Mouse (Mus musculus): Measurements from ENCODE around the gene Rilp. TPM values are rescaled to one million over a fixed set of nuclear protein-coding genes. Genes with fewer than 3 reads are reported as not detected.

The Rilp gene
- polyA plus RNA-seq, 1 experiment from 2014 or later: 2.7 TPM

- ATAC-seq (ENCODE audit: low FRiP score, low TSS enrichment): no peak
- Histone ChIP-seq H3K9me3 (ENCODE audit: control insufficient read depth, low read length) (no peaks in the 10 kb centered on the region), H3K4me2 (replicated peaks; ENCODE audit: low read depth) (0 out of 2 replicates have a peak overlapping the region, but pooled peaks have one; percentile 1), H3K4me3 (ENCODE audit: low read depth, low read length) (no peak overlapping the region), H3K27me3 (ENCODE audit: control insufficient read depth, insufficient read depth, low read length) (no peaks in the 10 kb centered on the region), H3K27ac (replicated peaks) (peak overlapping the region; percentile 35; the same call in 1 of the 2 replicates), H3K36me3 (ENCODE audit: control insufficient read depth, insufficient read depth, low read length) (no peaks in the 10 kb centered on the region), H3K9ac (ENCODE audit: low read length) (no peak overlapping the region), H3K4me1 (replicated peaks; ENCODE audit: control insufficient read depth, insufficient read depth) (peaks cover 10% of the 10 kb centered on the region)
- peak; percentile 43 for DNase-seq (ENCODE audit: low spot score)
- TF ChIP-seq EP300 (optimal IDR thresholded peaks at IDR 0.05) (no peak), CTCF (IDR thresholded peaks at IDR 0.05; ENCODE audit: low read depth) (no peak)
- WGBS: 42% methylated on average over 13 of the region's 13 CpGs
These were observed 25.4 kb downstream of the Rilp start for GRCm38 (mm10) chr11:75535106-75535795.

- no peak overlapping the region for H3K9ac ChIP-seq (ENCODE audit: low read length)
- no peaks in the 10 kb centered on the region for H3K27me3 ChIP-seq (ENCODE audit: control insufficient read depth, insufficient read depth, low read length)
- no peak overlapping the region for H3K4me2 ChIP-seq (replicated peaks; ENCODE audit: low read depth)
- ATAC-seq (ENCODE audit: low FRiP score, low TSS enrichment): no peak
- no peaks in the 10 kb centered on the region for H3K9me3 ChIP-seq (ENCODE audit: control insufficient read depth, low read length)
- WGBS: 87% methylated on average over 12 of the region's 12 CpGs
- no peak overlapping the region for H3K4me3 ChIP-seq (ENCODE audit: low read depth, low read length)
- TF ChIP-seq EP300 (optimal IDR thresholded peaks at IDR 0.05) (no peak), CTCF (IDR thresholded peaks at IDR 0.05; ENCODE audit: low read depth) (no peak)
- H3K4me1 ChIP-seq (replicated peaks; ENCODE audit: control insufficient read depth, insufficient read depth): peaks cover 10% of the 10 kb centered on the region
- DNase-seq (ENCODE audit: low spot score): no peak
- no peaks in the 10 kb centered on the region for H3K36me3 ChIP-seq (ENCODE audit: control insufficient read depth, insufficient read depth, low read length)
- H3K27ac ChIP-seq (replicated peaks): no peak overlapping the region
These were observed 26.5 kb downstream of the Rilp start for GRCm38 (mm10) chr11:75536255-75537024.

- Histone ChIP-seq H3K9me3 (ENCODE audit: control insufficient read depth, low read length) (no peaks in the 10 kb centered on the region), H3K36me3 (ENCODE audit: control insufficient read depth, insufficient read depth, low read length) (no peaks in the 10 kb centered on the region), H3K9ac (ENCODE audit: low read length) (no peak overlapping the region), H3K4me3 (ENCODE audit: low read depth, low read length) (no peak overlapping the region), H3K27ac (replicated peaks) (no peak overlapping the region), H3K4me2 (replicated peaks; ENCODE audit: low read depth) (no peak overlapping the region), H3K27me3 (ENCODE audit: control insufficient read depth, insufficient read depth, low read length) (no peaks in the 10 kb centered on the region), H3K4me1 (replicated peaks; ENCODE audit: control insufficient read depth, insufficient read depth) (peaks cover 10% of the 10 kb centered on the region)
- DNase-seq (ENCODE audit: low spot score) (no peak), ATAC-seq (ENCODE audit: low FRiP score, low TSS enrichment) (no peak)
- WGBS: 84% methylated on average over 8 of the region's 8 CpGs
- TF ChIP-seq CTCF (IDR thresholded peaks at IDR 0.05; ENCODE audit: low read depth) (no peak), EP300 (optimal IDR thresholded peaks at IDR 0.05) (no peak)
These were observed 27.1 kb downstream of the Rilp start for GRCm38 (mm10) chr11:75537025-75537414.

- Histone ChIP-seq H3K4me1 (replicated peaks; ENCODE audit: control insufficient read depth, insufficient read depth) (peaks cover 5% of the 10 kb centered on the region; the same call in 1 of the 2 replicates), H3K9ac (ENCODE audit: low read length) (no peak overlapping the region), H3K27ac (replicated peaks) (peak overlapping the region; percentile 61; the same call in 1 of the 2 replicates), H3K36me3 (ENCODE audit: control insufficient read depth, insufficient read depth, low read length) (no peaks in the 10 kb centered on the region), H3K4me3 (ENCODE audit: low read depth, low read length) (no peak overlapping the region), H3K9me3 (ENCODE audit: control insufficient read depth, low read length) (no peaks in the 10 kb centered on the region), H3K4me2 (replicated peaks; ENCODE audit: low read depth) (no peak overlapping the region), H3K27me3 (ENCODE audit: control insufficient read depth, insufficient read depth, low read length) (no peaks in the 10 kb centered on the region)
- TF ChIP-seq CTCF (IDR thresholded peaks at IDR 0.05; ENCODE audit: low read depth): peak; percentile 44
- TF ChIP-seq EP300 (optimal IDR thresholded peaks at IDR 0.05): no peak
- WGBS: 63% methylated on average over 11 of the region's 11 CpGs
- DNase-seq (ENCODE audit: low spot score) (peak; percentile 53), ATAC-seq (ENCODE audit: low FRiP score, low TSS enrichment) (peak; percentile 58; the same call in 1 of the 2 replicates)
These were observed 27.7 kb downstream of the Rilp start for GRCm38 (mm10) chr11:75537491-75538183.

GRCm38 (mm10) chr11:75538184-75538969 is 28.5 kb downstream of the Rilp start:
- ATAC-seq (ENCODE audit: low FRiP score, low TSS enrichment) (peak; percentile 10; the same call in 1 of the 2 replicates), DNase-seq (ENCODE audit: low spot score) (no peak)
- Histone ChIP-seq H3K27ac (replicated peaks) (peak overlapping the region; percentile 61; the same call in 1 of the 2 replicates), H3K9me3 (ENCODE audit: control insufficient read depth, low read length) (no peaks in the 10 kb centered on the region), H3K4me2 (replicated peaks; ENCODE audit: low read depth) (no peak overlapping the region), H3K4me1 (replicated peaks; ENCODE audit: control insufficient read depth, insufficient read depth) (0 out of 2 replicates have a peak, but pooled peaks cover 2% of the 10 kb centered on the region), H3K27me3 (ENCODE audit: control insufficient read depth, insufficient read depth, low read length) (no peaks in the 10 kb centered on the region), H3K4me3 (ENCODE audit: low read depth, low read length) (no peak overlapping the region), H3K36me3 (ENCODE audit: control insufficient read depth, insufficient read depth, low read length) (no peaks in the 10 kb centered on the region), H3K9ac (ENCODE audit: low read length) (no peak overlapping the region)
- WGBS: 57% methylated on average over 9 of the region's 9 CpGs
- no peak for TF ChIP-seq CTCF (IDR thresholded peaks at IDR 0.05; ENCODE audit: low read depth)
- no peak for TF ChIP-seq EP300 (optimal IDR thresholded peaks at IDR 0.05)
